Mouse (Mus musculus): ENCODE results near the gene Slc44a5. TPM values are rescaled to one million over a fixed set of nuclear protein-coding genes. Genes with fewer than 3 reads are reported as not detected.

Slc44a5 gene
- total RNA-seq, 1 experiment = 0.09 TPM

- TF ChIP-seq HCFC1 (IDR thresholded peaks at IDR 0.05; ENCODE audit: borderline replicate concordance, insufficient read depth, low read length) = no peak
- TF ChIP-seq CHD2 (IDR thresholded peaks at IDR 0.05; ENCODE audit: low read depth, low read length) = no peak
- no peak for TF ChIP-seq ZC3H11A (IDR thresholded peaks at IDR 0.05; ENCODE audit: borderline replicate concordance, low read depth, low read length)
- TF ChIP-seq MAFK (IDR thresholded peaks at IDR 0.05; ENCODE audit: insufficient read depth, low read depth, low read length) = no peak
- no peak for TF ChIP-seq ZNF384 (IDR thresholded peaks at IDR 0.05; ENCODE audit: low read depth, low read length)
- H3K9ac ChIP-seq (ENCODE audit: insufficient read depth, low read depth, low read length, poor library complexity, severe bottlenecking) = no peak overlapping the region
- DNase-seq (ENCODE audit: low read depth, low spot score) = no peak
- H3K27ac ChIP-seq (ENCODE audit: insufficient read depth, low read depth, low read length, poor library complexity, severe bottlenecking) = no peak overlapping the region
- in situ Hi-C loops (cut with MboI; ENCODE audit: low sequenced_read_pairs in 2 of 2, unreplicated experiment in 2 of 2) = loop anchor here in 1 of 2 experiments (25.0 kb wide), 1 partner anchor 257 kb away; no protein-coding TSS in a partner anchor
- no peaks in the 10 kb centered on the region for H3K36me3 ChIP-seq (ENCODE audit: control insufficient read depth, insufficient read depth, low read length, poor library complexity, severe bottlenecking)
- no peaks in the 10 kb centered on the region for H3K4me1 ChIP-seq (ENCODE audit: control insufficient read depth in 2 of 2, insufficient read depth in 2 of 2, low read length in 2 of 2, poor library complexity in 1 of 2)
- no peak overlapping the region for H3K4me3 ChIP-seq (ENCODE audit: insufficient read depth in 1 of 2, low read depth in 1 of 2, low read length in 2 of 2, poor library complexity in 1 of 2, severe bottlenecking in 1 of 2)
- no peaks in the 10 kb centered on the region for H3K9me3 ChIP-seq (ENCODE audit: control insufficient read depth, insufficient read depth, low read depth, low read length)
These were observed 332.1 kb downstream of the Slc44a5 start for GRCm38 (mm10) chr3:154305163-154305884.

GRCm38 (mm10) chr3:154317651-154318248 is 344.5 kb downstream of the Slc44a5 start:
- TF ChIP-seq CHD2 (IDR thresholded peaks at IDR 0.05; ENCODE audit: low read depth, low read length) (no peak), HCFC1 (IDR thresholded peaks at IDR 0.05; ENCODE audit: borderline replicate concordance, insufficient read depth, low read length) (no peak), ZNF384 (IDR thresholded peaks at IDR 0.05; ENCODE audit: low read depth, low read length) (no peak), ZC3H11A (IDR thresholded peaks at IDR 0.05; ENCODE audit: borderline replicate concordance, low read depth, low read length) (peak; percentile 41; the same call in 1 of the 2 replicates), MAFK (IDR thresholded peaks at IDR 0.05; ENCODE audit: insufficient read depth, low read depth, low read length) (no peak)
- no peak overlapping the region for H3K4me3 ChIP-seq (ENCODE audit: insufficient read depth in 1 of 2, low read depth in 1 of 2, low read length in 2 of 2, poor library complexity in 1 of 2, severe bottlenecking in 1 of 2)
- H3K36me3 ChIP-seq (ENCODE audit: control insufficient read depth, insufficient read depth, low read length, poor library complexity, severe bottlenecking) = no peaks in the 10 kb centered on the region
- no peak for DNase-seq (ENCODE audit: low read depth, low spot score)
- no peaks in the 10 kb centered on the region for H3K4me1 ChIP-seq (ENCODE audit: control insufficient read depth in 2 of 2, insufficient read depth in 2 of 2, low read length in 2 of 2, poor library complexity in 1 of 2)
- no peak overlapping the region for H3K9ac ChIP-seq (ENCODE audit: insufficient read depth, low read depth, low read length, poor library complexity, severe bottlenecking)
- in situ Hi-C loops (cut with MboI; ENCODE audit: low sequenced_read_pairs in 2 of 2, unreplicated experiment in 2 of 2) = loop anchor here in 1 of 2 experiments (25.0 kb wide), 1 partner anchor 245 kb away; no protein-coding TSS in a partner anchor
- H3K9me3 ChIP-seq (ENCODE audit: control insufficient read depth, insufficient read depth, low read depth, low read length) = no peaks in the 10 kb centered on the region
- no peak overlapping the region for H3K27ac ChIP-seq (ENCODE audit: insufficient read depth, low read depth, low read length, poor library complexity, severe bottlenecking)

Other genes starting within 250 kb of the Slc44a5 start
- gene St6galnac3, start 248.3 kb upstream of the Slc44a5 start, total RNA-seq (2012; rRNA removed) = 3.8 and 5.7 TPM in 2 replicates
- gene Asb17, start 129.2 kb upstream of the Slc44a5 start, total RNA-seq (2012; rRNA removed) = 0.11 TPM in 1 of 2 replicates, not detected in the other
- gene Msh4, start 67.3 kb upstream of the Slc44a5 start, total RNA-seq (2012; rRNA removed) = 1.4 and 2.0 TPM in 2 replicates
- gene Rabggtb, start 60.4 kb upstream of the Slc44a5 start, total RNA-seq (2012; rRNA removed) = 243 and 307 TPM in 2 replicates
- gene Acadm, start 28.8 kb upstream of the Slc44a5 start, total RNA-seq (2012; rRNA removed) = 94.5 and 101 TPM in 2 replicates